Comparison of ENCODE assay signal across 33 mouse cellular contexts in the genomic region with DNA sequence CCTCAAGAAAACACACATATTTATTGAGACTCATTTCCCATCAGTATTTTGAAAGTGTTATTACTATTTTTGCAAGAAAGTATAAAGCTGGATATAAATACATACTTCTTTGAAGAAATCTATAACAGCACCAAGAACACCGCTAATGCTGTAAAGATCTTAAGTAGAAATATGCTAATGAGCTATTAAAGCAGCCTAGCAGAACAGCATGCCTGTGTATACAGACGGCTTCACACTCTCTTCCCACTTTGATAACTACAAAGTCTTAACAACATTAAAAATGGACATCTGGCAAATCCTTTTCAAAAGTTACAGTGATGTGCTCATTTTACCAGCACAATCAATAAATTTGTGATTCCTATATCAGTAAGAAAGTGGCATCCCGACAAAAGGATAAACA.
"Had no signal": no experiment of that assay in that cellular context is flagged by ENCODE, and none has a peak within 500 bp of the region (broad histone marks: within the 10 kb centered on the region; RNA-seq: fewer than 3 reads in every experiment).

No protein-coding gene starts in this region.

- DNase-seq: heart, postnatal 10 days; heart, postnatal 14 days; heart, postnatal 36 days; heart, postnatal 4 days; kidney, adult 11 months; kidney, adult 18-20 months; kidney, adult 2 months; kidney, adult 8-10 months; kidney, adult 9 months; kidney, postnatal 10 days; kidney, postnatal 14 days; kidney, postnatal 25 days; kidney, postnatal 36 days; kidney, postnatal 4 days; layer of hippocampus, adult 9-11 months; layer of hippocampus, postnatal 36 days had no signal

- H3K27me3 ChIP-seq: heart, embryonic 13.5 days; heart, embryonic 15.5 days; hindbrain, embryonic 15.5 days; intestine, embryonic 15.5 days; kidney, embryonic 15.5 days had no signal

- ATAC-seq: hindbrain, embryonic 16.5 days; hindbrain, postnatal 0 days; inflammation-experienced regulatory T-cells, adult 6 months; intestine, embryonic 15.5 days; intestine, embryonic 16.5 days; intestine, postnatal 0 days had no signal

- H3K4me3 ChIP-seq: heart, embryonic 13.5 days; heart, embryonic 15.5 days; hindbrain, embryonic 10.5 days; hindbrain, embryonic 12.5 days; hindbrain, embryonic 13.5 days; hindbrain, embryonic 15.5 days; intestine, embryonic 15.5 days; kidney, embryonic 15.5 days; layer of hippocampus, adult 2 months; left cerebral cortex, adult 2 months had no signal

- H3K4me2 ChIP-seq: heart, embryonic 13.5 days; heart, embryonic 15.5 days; hindbrain, embryonic 12.5 days; hindbrain, embryonic 13.5 days; hindbrain, embryonic 14.5 days; hindbrain, embryonic 15.5 days; intestine, embryonic 15.5 days; kidney, embryonic 15.5 days had no signal

- H3K9ac ChIP-seq: heart, embryonic 13.5 days; heart, embryonic 15.5 days; hindbrain, embryonic 12.5 days; hindbrain, embryonic 13.5 days; hindbrain, embryonic 14.5 days; hindbrain, embryonic 15.5 days; intestine, embryonic 15.5 days; kidney, embryonic 15.5 days had no signal

- H3K36me3 ChIP-seq: heart, embryonic 13.5 days; heart, embryonic 15.5 days; hindbrain, embryonic 10.5 days; hindbrain, embryonic 12.5 days; hindbrain, embryonic 13.5 days; hindbrain, embryonic 15.5 days; intestine, embryonic 15.5 days; kidney, embryonic 15.5 days had no signal

- H3K27ac ChIP-seq: heart, embryonic 13.5 days; heart, embryonic 15.5 days; hindbrain, embryonic 10.5 days; hindbrain, embryonic 12.5 days; hindbrain, embryonic 13.5 days; hindbrain, embryonic 14.5 days; hindbrain, embryonic 15.5 days; hindbrain, postnatal 0 days; intestine, embryonic 15.5 days; kidney, embryonic 15.5 days; kidney, postnatal 0 days; layer of hippocampus, adult 2 months; left cerebral cortex, adult 2 months had no signal

- H3K9me3 ChIP-seq: heart, embryonic 13.5 days; heart, embryonic 15.5 days; hindbrain, embryonic 10.5 days; hindbrain, embryonic 12.5 days; hindbrain, embryonic 13.5 days; hindbrain, embryonic 15.5 days; intestine, embryonic 15.5 days; kidney, embryonic 15.5 days had no signal

- H3K4me1 ChIP-seq: heart, embryonic 13.5 days; heart, embryonic 15.5 days; hindbrain, embryonic 10.5 days; hindbrain, embryonic 12.5 days; hindbrain, embryonic 13.5 days; hindbrain, embryonic 15.5 days; intestine, embryonic 15.5 days; kidney, embryonic 15.5 days had no signal
